ENCODE assay signal across 18 mouse cellular contexts in the genomic region with DNA sequence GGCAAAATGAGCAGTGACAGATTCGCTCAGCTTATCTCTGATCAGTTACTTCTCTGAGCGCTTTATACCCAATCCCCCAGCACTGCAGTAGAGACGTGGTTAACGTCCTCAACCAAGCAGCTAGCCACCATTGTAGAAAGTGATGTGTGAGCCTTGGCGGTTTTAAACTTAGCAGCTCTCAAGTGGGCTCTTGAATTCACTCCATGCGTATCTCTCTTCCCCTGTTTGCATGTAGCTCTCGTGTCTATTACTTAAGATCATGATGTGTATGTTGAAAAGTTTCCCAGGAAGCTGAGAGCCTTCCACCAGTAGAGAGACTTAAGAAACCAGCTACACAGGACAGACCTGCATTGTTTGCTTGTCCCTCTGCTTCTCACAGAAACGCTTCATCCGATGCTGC.
"Had no signal": no experiment of that assay in that cellular context is flagged by ENCODE, and none has a peak within 500 bp of the region (broad histone marks: within the 10 kb centered on the region; RNA-seq: fewer than 3 reads in every experiment).

No protein-coding gene starts in this region.

- H3K27ac ChIP-seq: limb, embryonic 12.5 days; limb, embryonic 15.5 days; liver, embryonic 14.5 days; macrophage; midbrain, embryonic 12.5 days; midbrain, embryonic 15.5 days; neural tube, embryonic 13.5 days; stomach, embryonic 15.5 days had no signal

- ATAC-seq: liver, postnatal 0 days; midbrain, embryonic 15.5 days had no signal

- H3K4me2 ChIP-seq: limb, embryonic 12.5 days; limb, embryonic 15.5 days; liver, embryonic 11.5 days; midbrain, embryonic 12.5 days; midbrain, embryonic 15.5 days; neural tube, embryonic 13.5 days; stomach, embryonic 15.5 days had no signal

- DNase-seq: kidney, adult 18-20 months; kidney, adult 9 months; kidney, postnatal 14 days; kidney, postnatal 4 days; left cerebral cortex, postnatal 4 days; liver, postnatal 0 days; right cerebral cortex, postnatal 25 days; spleen, adult 18-20 months; thymus, postnatal 25 days had no signal

- H3K9ac ChIP-seq: limb, embryonic 12.5 days; limb, embryonic 15.5 days; liver, embryonic 14.5 days; liver, postnatal 0 days; midbrain, embryonic 12.5 days; midbrain, embryonic 15.5 days; neural tube, embryonic 13.5 days; stomach, embryonic 15.5 days had no signal

- H3K4me3 ChIP-seq: limb, embryonic 12.5 days; limb, embryonic 15.5 days; midbrain, embryonic 12.5 days; midbrain, embryonic 15.5 days; neural tube, embryonic 13.5 days; stomach, embryonic 15.5 days had no signal

- H3K27me3 ChIP-seq: limb, embryonic 12.5 days; limb, embryonic 15.5 days; midbrain, embryonic 12.5 days; midbrain, embryonic 15.5 days; neural tube, embryonic 13.5 days; stomach, embryonic 15.5 days had no signal

- H3K9me3 ChIP-seq: limb, embryonic 15.5 days had no signal
